Mouse (Mus musculus) cerebellum, adult 11-12 months (tissue): ENCODE results near the gene Hba-a2.
"Not testable (repeated sequence)": the region's sequence is repeated elsewhere in the genome, so short reads cannot be mapped to it uniquely, and the experiment has no call there.

Experiments
- DNase-seq: peaks from one replicate; pipeline ENCODE4 v3.0.0; 2022

Hba-a2 gene

GRCm38 (mm10) chr11:32284582-32284981 is 11.7 kb upstream of the Hba-a2 start:
- not testable (repeated sequence) for DNase-seq

- DNase-seq = no peak
These were observed 11.1 kb upstream of the Hba-a2 start for GRCm38 (mm10) chr11:32285031-32285775.

GRCm38 (mm10) chr11:32285887-32286286 is 10.4 kb upstream of the Hba-a2 start:
- not testable (repeated sequence) for DNase-seq

GRCm38 (mm10) chr11:32286695-32287492 is 9.4 kb upstream of the Hba-a2 start, which contains the start of gene Hbq1b:
Gene Hbq1b, plus strand, starts transcription at chr11:32286965.
- DNase-seq = peak; percentile 77

- DNase-seq = no peak
These were observed 8.8 kb upstream of the Hba-a2 start for GRCm38 (mm10) chr11:32287493-32287825.

- not testable (repeated sequence) for DNase-seq
These were observed 3.5 kb upstream of the Hba-a2 start for GRCm38 (mm10) chr11:32292819-32293218.

GRCm38 (mm10) chr11:32293479-32293878 is 2.8 kb upstream of the Hba-a2 start:
- DNase-seq = not testable (repeated sequence)

GRCm38 (mm10) chr11:32297417-32297816 is 1.1 kb downstream of the Hba-a2 start:
- DNase-seq = not testable (repeated sequence)

GRCm38 (mm10) chr11:32297866-32298531 is 1.7 kb downstream of the Hba-a2 start:
- no peak for DNase-seq

- DNase-seq = no peak
These were observed 2.2 kb downstream of the Hba-a2 start for GRCm38 (mm10) chr11:32298532-32298918.

GRCm38 (mm10) chr11:32299865-32300264 is 3.6 kb downstream of the Hba-a2 start, which contains the start of gene Hbq1a:
Gene Hbq1a, plus strand, starts transcription at chr11:32300069.
- peak; percentile 39 for DNase-seq

GRCm38 (mm10) chr11:32300279-32301267 is 4.3 kb downstream of the Hba-a2 start:
- DNase-seq = no peak

- DNase-seq = no peak
These were observed 5.2 kb downstream of the Hba-a2 start for GRCm38 (mm10) chr11:32301506-32301905.

- no peak for DNase-seq
These were observed 6.6 kb downstream of the Hba-a2 start for GRCm38 (mm10) chr11:32302824-32303419.

- DNase-seq = no peak
These were observed 7.2 kb downstream of the Hba-a2 start for GRCm38 (mm10) chr11:32303455-32303854.

- DNase-seq = no peak
These were observed 10.7 kb downstream of the Hba-a2 start for GRCm38 (mm10) chr11:32307006-32307405.

- DNase-seq = no peak
These were observed 13.2 kb downstream of the Hba-a2 start for GRCm38 (mm10) chr11:32309446-32309845.

GRCm38 (mm10) chr11:32309928-32310327 is 13.6 kb downstream of the Hba-a2 start:
- DNase-seq = no peak

GRCm38 (mm10) chr11:32316009-32316408 is 19.7 kb downstream of the Hba-a2 start:
- DNase-seq = no peak

GRCm38 (mm10) chr11:32320507-32321195 is 24.4 kb downstream of the Hba-a2 start:
- DNase-seq = no peak

- DNase-seq = peak; percentile 31
These were observed 24.9 kb downstream of the Hba-a2 start for GRCm38 (mm10) chr11:32321196-32321565.
